Mouse (Mus musculus) lung, embryonic 14.5 days (tissue): ENCODE data around the gene Slc16a7. TPM values are rescaled to one million over a fixed set of nuclear protein-coding genes. Genes with fewer than 3 reads are reported as not detected.

Source experiments
- ATAC-seq: fragments of 200-750 bp; cut with Nextera tagmentation; 2 replicates; pipeline ENCODE4 v1.8.0; 2017; ENCODE audit warnings: mild to moderate bottlenecking, moderate TSS enrichment, moderate library complexity; ENCODE audit not compliant: insufficient read depth
- DNase-seq: peaks from one replicate; pipeline ENCODE4 v3.0.0-alpha.2; 2015
- H3K27ac ChIP-seq: fragments of 300-500 bp; sonication (generic); 2 replicates; pipeline ENCODE4 v1.5.1; 2014; ENCODE audit warnings: low read depth, mild to moderate bottlenecking, moderate library complexity
- H3K27me3 ChIP-seq: fragments of 300-500 bp; sonication (generic); 2 replicates; pipeline ENCODE4 v1.6.1; 2014; ENCODE audit warnings: low read length, control low read depth; ENCODE audit not compliant: insufficient read depth
- H3K36me3 ChIP-seq: fragments of 300-500 bp; sonication (generic); 2 replicates; pipeline ENCODE4 v1.6.1; 2014; ENCODE audit warnings: control low read depth; ENCODE audit not compliant: insufficient read depth
- H3K4me1 ChIP-seq: fragments of 300-500 bp; sonication (generic); 2 replicates; pipeline ENCODE4 v1.6.1; 2014; ENCODE audit warnings: antibody characterized with exemption, control low read depth; ENCODE audit not compliant: insufficient read depth
- H3K4me2 ChIP-seq: fragments of 300-500 bp; sonication (generic); 2 replicates; pipeline ENCODE4 v1.6.1; 2014; ENCODE audit warnings: mild to moderate bottlenecking
- H3K4me3 ChIP-seq: fragments of 300-500 bp; sonication (generic); 2 replicates; pipeline ENCODE4 v1.5.1; 2014; ENCODE audit warnings: low read depth, low read length
- H3K9ac ChIP-seq: fragments of 300-500 bp; sonication (generic); 2 replicates; pipeline ENCODE4 v1.6.1; 2014
- H3K9me3 ChIP-seq: fragments of 300-500 bp; sonication (generic); 2 replicates; pipeline ENCODE4 v1.6.1; 2016; ENCODE audit warnings: low read depth, low read length, control low read depth
- CTCF ChIP-seq: IDR thresholded peaks from 2 replicates; pipeline ENCODE4 v1.5.1; 2016; ENCODE audit warnings: antibody characterized with exemption, low read depth
- WGBS: fragments of 180-500 bp; shearing (Covaris S2); extraction: QIAGEN DNeasy Blood & Tissue Kit; methylation state at CpG from one replicate; pipeline ENCODE4 v1.1.7; 2014; 5-methylcytosine and 5-hydroxymethylcytosine counted together
- polyA plus RNA-seq: library from polyadenylated mRNA; unstranded; fragments of >200 nt; fragmentation: Nextera tagmentation; extraction: Ambion mirVana; gene quantifications from 2 replicates; pipeline ENCODE4 v1.2.1, GENCODE M21; 2014

Slc16a7 gene
- polyA plus RNA-seq, 1 experiment from 2014 or later, result 5.4 TPM

DNA sequence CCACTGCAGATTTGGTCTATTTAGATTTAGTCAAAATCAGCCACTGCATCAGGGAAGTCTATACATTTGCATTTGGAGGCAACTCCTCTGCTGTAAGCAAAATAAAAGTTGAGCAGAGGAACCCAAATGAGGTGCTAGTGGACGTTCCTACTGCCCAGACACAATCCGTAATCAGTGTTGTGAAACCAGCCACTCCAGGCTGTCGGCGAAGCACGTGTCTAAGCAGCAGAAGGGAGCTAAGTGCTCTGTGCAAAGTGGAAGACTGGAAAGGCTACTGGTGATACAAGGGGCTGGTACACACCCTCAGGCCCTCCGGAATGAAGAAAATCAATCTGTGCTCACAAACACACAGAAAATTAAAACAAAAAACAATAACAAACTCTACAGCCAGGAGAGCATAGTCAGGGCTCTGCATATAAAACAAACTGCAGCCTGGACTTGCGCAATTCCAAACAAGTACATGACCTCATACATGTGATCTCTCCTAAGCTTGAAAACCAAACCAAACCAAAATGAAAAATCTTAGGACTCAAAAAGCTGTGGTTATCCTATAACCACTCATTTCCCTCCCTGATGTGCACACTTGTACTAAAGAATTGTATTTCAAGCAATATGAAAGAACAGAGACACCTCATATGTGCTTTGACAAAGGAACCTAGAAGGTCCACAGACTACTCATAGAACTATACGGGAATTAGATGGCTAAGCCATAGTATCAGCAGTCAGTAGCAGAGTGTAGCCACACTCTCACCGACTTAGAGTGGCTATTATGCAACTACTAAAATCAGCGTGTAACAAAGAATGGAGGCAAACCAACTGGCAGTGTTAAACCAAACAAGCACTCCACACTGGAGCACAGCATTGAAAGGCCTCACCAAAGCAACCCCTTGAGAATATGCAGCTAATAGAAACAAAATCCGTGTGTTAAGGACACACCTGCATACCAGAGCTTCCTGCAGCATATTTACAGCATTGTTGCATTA, 67.5 kb downstream of the Slc16a7 start:
- H3K4me3 ChIP-seq, result no peak overlapping the region
- DNase-seq (peak; percentile 63), ATAC-seq (peak; percentile 75)
- no peaks in the 10 kb centered on the region for H3K27me3 ChIP-seq
- no peak for TF ChIP-seq CTCF
- no peak overlapping the region for H3K4me2 ChIP-seq
- no peaks in the 10 kb centered on the region for H3K9me3 ChIP-seq
- WGBS, result 43% methylated on average over 11 of the region's 11 CpGs
- H3K4me1 ChIP-seq, result no peaks in the 10 kb centered on the region
- H3K9ac ChIP-seq, result no peak overlapping the region
- H3K27ac ChIP-seq, result no peak overlapping the region
- no peaks in the 10 kb centered on the region for H3K36me3 ChIP-seq

GRCm38 (mm10) chr10:125317317-125317716, 71.9 kb downstream of the Slc16a7 start:
- Histone ChIP-seq H3K9ac (no peak overlapping the region), H3K4me3 (no peak overlapping the region), H3K4me2 (no peak overlapping the region), H3K4me1 (no peaks in the 10 kb centered on the region), H3K36me3 (no peaks in the 10 kb centered on the region), H3K27me3 (no peaks in the 10 kb centered on the region), H3K9me3 (no peaks in the 10 kb centered on the region), H3K27ac (no peak overlapping the region)
- TF ChIP-seq CTCF, result peak; percentile 53
- DNase-seq (peak; percentile 70), ATAC-seq (peak; percentile 50; the same call in 1 of the 2 replicates)
- WGBS, result 31% methylated on average over 6 of the region's 6 CpGs

- WGBS, result 81% methylated on average over 2 of the region's 2 CpGs
- no peak for TF ChIP-seq CTCF
- no peaks in the 10 kb centered on the region for H3K36me3 ChIP-seq
- no peaks in the 10 kb centered on the region for H3K9me3 ChIP-seq
- no peak overlapping the region for H3K9ac ChIP-seq
- DNase-seq (no peak), ATAC-seq (no peak)
- H3K27ac ChIP-seq, result no peak overlapping the region
- no peaks in the 10 kb centered on the region for H3K4me1 ChIP-seq
- no peaks in the 10 kb centered on the region for H3K27me3 ChIP-seq
- H3K4me3 ChIP-seq, result no peak overlapping the region
- H3K4me2 ChIP-seq, result no peak overlapping the region
Measured at GRCm38 (mm10) chr10:125310855-125311254, 78.4 kb downstream of the Slc16a7 start.

GRCm38 (mm10) chr10:125298036-125298435, 91.2 kb downstream of the Slc16a7 start:
- 57% methylated on average over 6 of the region's 6 CpGs for WGBS
- Histone ChIP-seq H3K4me1 (no peaks in the 10 kb centered on the region), H3K9ac (no peak overlapping the region), H3K4me3 (no peak overlapping the region), H3K9me3 (no peaks in the 10 kb centered on the region), H3K4me2 (no peak overlapping the region), H3K36me3 (no peaks in the 10 kb centered on the region), H3K27ac (no peak overlapping the region), H3K27me3 (no peaks in the 10 kb centered on the region)
- no peak for ATAC-seq
- DNase-seq, result no peak
- TF ChIP-seq CTCF, result no peak

GRCm38 (mm10) chr10:125290320-125290719, 98.9 kb downstream of the Slc16a7 start:
- 66% methylated on average over 9 of the region's 9 CpGs for WGBS
- Histone ChIP-seq H3K27me3 (no peaks in the 10 kb centered on the region), H3K9ac (no peak overlapping the region), H3K4me3 (no peak overlapping the region), H3K36me3 (no peaks in the 10 kb centered on the region), H3K9me3 (no peaks in the 10 kb centered on the region), H3K27ac (no peak overlapping the region), H3K4me2 (no peak overlapping the region), H3K4me1 (no peaks in the 10 kb centered on the region)
- ATAC-seq (no peak), DNase-seq (no peak)
- TF ChIP-seq CTCF, result no peak

- H3K27ac ChIP-seq, result no peak overlapping the region
- 86% methylated on average over 6 of the region's 6 CpGs for WGBS
- no peaks in the 10 kb centered on the region for H3K27me3 ChIP-seq
- ATAC-seq, result no peak
- H3K9me3 ChIP-seq, result no peaks in the 10 kb centered on the region
- no peak overlapping the region for H3K4me3 ChIP-seq
- H3K9ac ChIP-seq, result no peak overlapping the region
- H3K4me2 ChIP-seq, result no peak overlapping the region
- no peaks in the 10 kb centered on the region for H3K36me3 ChIP-seq
- DNase-seq, result no peak
- no peaks in the 10 kb centered on the region for H3K4me1 ChIP-seq
- TF ChIP-seq CTCF, result no peak
Measured at GRCm38 (mm10) chr10:125288560-125288959, 100.7 kb downstream of the Slc16a7 start.

GRCm38 (mm10) chr10:125285386-125285785, 103.9 kb downstream of the Slc16a7 start:
- Histone ChIP-seq H3K4me2 (no peak overlapping the region), H3K27ac (no peak overlapping the region), H3K4me3 (no peak overlapping the region), H3K4me1 (no peaks in the 10 kb centered on the region), H3K36me3 (no peaks in the 10 kb centered on the region), H3K27me3 (no peaks in the 10 kb centered on the region), H3K9me3 (no peaks in the 10 kb centered on the region), H3K9ac (no peak overlapping the region)
- ATAC-seq (no peak), DNase-seq (no peak)
- WGBS, result 64% methylated on average over 5 of the region's 5 CpGs
- no peak for TF ChIP-seq CTCF
